Mouse (Mus musculus) liver, embryonic 16.5 days (tissue): ENCODE measurements around the gene Psmd5. TPM values are rescaled to one million over a fixed set of nuclear protein-coding genes. Genes with fewer than 3 reads are reported as not detected.

Experiments
- ATAC-seq: fragments of 200-750 bp; cut with Nextera tagmentation; 2 replicates; pipeline ENCODE4 v1.8.0; 2017; ENCODE audit warnings: low read depth, mild to moderate bottlenecking, moderate number of reproducible peaks, moderate library complexity
- H3K27ac ChIP-seq: fragments of 300-500 bp; sonication (generic); 2 replicates; pipeline ENCODE4 v1.5.1; 2014; ENCODE audit warnings: mild to moderate bottlenecking, low read length
- H3K27me3 ChIP-seq: fragments of 300-500 bp; sonication (generic); 2 replicates; pipeline ENCODE4 v1.6.1; 2014; ENCODE audit warnings: low read depth, low read length, mixed read lengths; ENCODE audit not compliant: control insufficient read depth, insufficient read depth
- H3K36me3 ChIP-seq: fragments of 300-500 bp; sonication (generic); 2 replicates; pipeline ENCODE4 v1.6.1; 2014; ENCODE audit warnings: mild to moderate bottlenecking; ENCODE audit not compliant: control insufficient read depth, insufficient read depth
- H3K4me1 ChIP-seq: fragments of 300-500 bp; sonication (generic); 2 replicates; pipeline ENCODE4 v1.6.1; 2014; ENCODE audit warnings: low read depth, low read length, mixed read lengths; ENCODE audit not compliant: control insufficient read depth
- H3K4me2 ChIP-seq: fragments of 300-500 bp; sonication (generic); 2 replicates; pipeline ENCODE4 v1.6.1; 2014; ENCODE audit warnings: low read depth, low read length, mixed read lengths
- H3K4me3 ChIP-seq: fragments of 300-500 bp; sonication (generic); 2 replicates; pipeline ENCODE4 v1.5.1; 2014; ENCODE audit warnings: low read depth, mild to moderate bottlenecking, low read length
- H3K9ac ChIP-seq: fragments of 300-500 bp; sonication (generic); 2 replicates; pipeline ENCODE4 v1.6.1; 2014; ENCODE audit warnings: low read depth, low read length
- H3K9me3 ChIP-seq: fragments of 300-500 bp; sonication (generic); replicated peaks from 2 replicates; pipeline ENCODE4 v1.6.1; 2016; ENCODE audit warnings: low read length; ENCODE audit not compliant: control insufficient read depth
- WGBS: fragments of 180-500 bp; shearing (Covaris S2); extraction: QIAGEN DNeasy Blood & Tissue Kit; methylation state at CpG from one replicate; pipeline ENCODE4 v1.1.7; 2014; ENCODE audit not compliant: insufficient replicate concordance; 5-methylcytosine and 5-hydroxymethylcytosine counted together
- polyA plus RNA-seq: library from polyadenylated mRNA; unstranded; fragments of >200 nt; fragmentation: Nextera tagmentation; extraction: Ambion mirVana; gene quantifications from 2 replicates; pipeline ENCODE4 v1.2.1, GENCODE M21; 2015

Psmd5 gene
- polyA plus RNA-seq, 1 experiment from 2014 or later, result 63.5 TPM

DNA sequence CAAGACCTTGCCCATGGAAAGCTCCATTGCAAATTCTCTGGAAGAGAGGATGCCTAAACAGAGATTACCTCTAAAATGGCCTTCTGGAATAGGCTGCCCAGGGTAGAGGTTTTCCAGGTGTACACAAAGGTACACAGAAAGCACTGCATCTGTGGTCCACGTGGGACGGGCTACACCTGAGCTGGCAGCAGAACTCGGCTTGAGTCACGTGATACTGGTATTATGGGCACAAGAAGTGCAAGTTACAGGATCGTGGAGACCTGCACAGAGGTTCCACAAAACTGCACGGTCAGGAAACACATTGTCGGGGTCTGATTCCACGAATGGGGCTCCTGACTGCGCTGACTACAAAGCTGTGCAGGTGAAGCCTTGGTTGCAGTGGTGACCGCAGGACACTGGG, 5.3 kb upstream of the Psmd5 start:
- no peak for ATAC-seq
- no peak overlapping the region for H3K4me2 ChIP-seq
- H3K9ac ChIP-seq, result no peak overlapping the region
- H3K4me3 ChIP-seq, result no peak overlapping the region
- 0 out of 2 replicates have a peak, but pooled peaks cover 2% of the 10 kb centered on the region for H3K4me1 ChIP-seq
- H3K27me3 ChIP-seq, result peaks cover 2% of the 10 kb centered on the region
- 66% methylated on average over 10 of the region's 10 CpGs for WGBS
- no peak overlapping the region for H3K27ac ChIP-seq
- no peaks in the 10 kb centered on the region for H3K36me3 ChIP-seq
- H3K9me3 ChIP-seq, result no peaks in the 10 kb centered on the region

DNA sequence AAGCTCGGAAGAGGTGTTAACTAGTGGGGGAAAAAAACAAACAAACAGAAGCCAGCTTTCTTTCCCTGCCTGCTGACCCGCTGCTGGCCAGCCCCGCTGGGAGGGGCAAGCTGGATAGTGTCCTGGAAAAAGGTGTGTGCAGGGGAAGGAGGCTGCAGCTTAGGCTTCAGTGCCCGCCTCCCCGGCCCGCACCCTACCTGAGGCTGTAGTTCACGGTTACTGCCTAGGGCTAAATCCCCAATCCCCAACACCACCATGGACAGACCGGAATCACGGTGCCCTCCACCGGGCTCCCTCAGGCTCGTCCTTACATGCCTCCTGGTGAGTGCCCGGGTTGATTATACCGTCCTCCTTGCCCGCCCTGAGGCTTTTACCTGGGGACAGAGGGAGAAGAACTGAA, 497 bp downstream of the Psmd5 start, which contains the start of gene Cutal:
Gene Cutal, plus strand, starts transcription at position 126 of the 400 bp plus-strand sequence.
- Histone ChIP-seq H3K4me1 (peaks cover 13% of the 10 kb centered on the region), H3K27me3 (peaks cover 13% of the 10 kb centered on the region), H3K4me2 (peak within 1 kb of the TSS; percentile 32), H3K36me3 (no peaks in the 10 kb centered on the region), H3K4me3 (peak within 1 kb of the TSS; percentile 57), H3K9ac (peak within 1 kb of the TSS; percentile 51), H3K27ac (peak within 1 kb of the TSS; percentile 65), H3K9me3 (no peaks in the 10 kb centered on the region)
- 15% methylated on average over 14 of the region's 14 CpGs for WGBS
- ATAC-seq, result no peak

DNA sequence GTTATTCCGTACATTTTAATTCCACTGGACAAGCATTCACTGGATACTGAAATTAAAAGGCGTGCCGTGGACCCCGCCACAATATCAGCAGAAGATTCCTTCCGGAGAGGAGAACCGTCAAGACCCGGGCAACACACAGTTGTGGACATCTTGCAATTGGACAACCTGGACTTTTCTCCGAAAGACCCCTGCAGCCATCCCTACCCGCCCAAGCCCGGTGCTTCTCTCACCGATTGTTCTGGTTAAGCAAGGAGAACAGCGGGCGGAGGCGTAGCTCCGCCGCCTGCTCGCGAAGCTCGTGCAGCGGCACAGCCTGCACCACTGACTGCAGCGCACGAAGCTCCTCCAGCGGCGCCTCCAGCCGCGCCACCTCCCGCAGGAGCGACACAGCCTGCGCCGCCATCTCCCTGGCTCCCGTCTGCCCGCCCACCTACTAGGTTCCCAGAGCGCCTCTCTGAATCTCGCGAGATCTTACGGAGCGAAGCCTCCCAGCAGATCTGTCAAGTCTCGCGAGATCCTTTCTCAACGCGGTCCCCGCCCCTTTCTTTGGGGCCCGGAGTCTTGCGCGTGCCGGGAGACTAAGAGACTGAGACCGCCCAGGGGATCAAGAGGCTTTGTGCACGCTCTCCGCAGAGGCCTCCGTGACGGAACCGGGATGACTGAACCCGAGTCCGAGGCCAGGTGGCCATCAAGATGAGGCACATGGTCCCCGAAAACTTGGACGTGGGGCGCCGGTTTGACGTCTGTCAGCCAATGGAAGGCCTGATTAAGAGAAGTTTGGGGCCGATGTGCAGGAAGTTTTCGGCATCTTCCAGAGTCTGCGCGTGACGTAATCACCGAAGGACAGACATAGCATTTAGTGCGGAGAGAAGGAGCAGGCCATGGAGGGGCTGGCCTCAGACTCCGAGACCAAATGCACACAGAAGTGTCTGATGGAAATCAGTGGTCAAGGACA, 4.0 kb downstream of the Psmd5 start:
- ATAC-seq, result peak; percentile 91
- Histone ChIP-seq H3K4me2 (peak overlapping the region; percentile 95), H3K4me3 (peak overlapping the region; percentile 79), H3K36me3 (peaks cover 1% of the 10 kb centered on the region; the same call in 1 of the 2 replicates), H3K27me3 (peaks cover 13% of the 10 kb centered on the region), H3K4me1 (peaks cover 24% of the 10 kb centered on the region), H3K27ac (peak overlapping the region; percentile 97), H3K9ac (peak overlapping the region; percentile 80), H3K9me3 (no peaks in the 10 kb centered on the region)
- under 1% methylated on average over 66 of the region's 67 CpGs for WGBS

DNA sequence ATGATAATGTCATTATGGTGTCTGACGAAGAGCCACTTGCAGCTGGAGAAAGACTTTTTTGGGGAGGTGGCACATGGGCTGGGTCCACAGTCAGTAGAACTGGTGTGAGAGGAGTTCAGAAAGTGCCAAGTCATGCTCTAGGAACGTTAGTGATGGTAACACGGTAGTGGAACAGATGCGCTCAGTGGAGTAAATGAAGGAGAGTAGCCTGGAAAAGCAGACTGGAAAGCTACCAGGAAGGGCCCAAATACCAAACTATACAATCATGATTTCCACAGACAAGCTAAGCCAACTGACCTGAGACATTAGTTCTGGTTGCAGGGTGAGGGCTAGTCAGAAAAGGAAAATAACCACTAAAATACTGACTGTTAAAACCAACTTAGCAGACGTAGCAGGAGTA, 5.1 kb downstream of the Psmd5 start:
- peak overlapping the region; percentile 93 for H3K27ac ChIP-seq
- peak overlapping the region; percentile 61 for H3K9ac ChIP-seq
- H3K4me3 ChIP-seq, result peak overlapping the region; percentile 79
- H3K4me2 ChIP-seq, result peak overlapping the region; percentile 95
- ATAC-seq, result peak; percentile 70
- WGBS, result 8% methylated on average over 5 of the region's 5 CpGs
- peaks cover 9% of the 10 kb centered on the region for H3K27me3 ChIP-seq
- H3K9me3 ChIP-seq, result no peaks in the 10 kb centered on the region
- peaks cover 24% of the 10 kb centered on the region for H3K4me1 ChIP-seq
- peaks cover 12% of the 10 kb centered on the region for H3K36me3 ChIP-seq

DNA sequence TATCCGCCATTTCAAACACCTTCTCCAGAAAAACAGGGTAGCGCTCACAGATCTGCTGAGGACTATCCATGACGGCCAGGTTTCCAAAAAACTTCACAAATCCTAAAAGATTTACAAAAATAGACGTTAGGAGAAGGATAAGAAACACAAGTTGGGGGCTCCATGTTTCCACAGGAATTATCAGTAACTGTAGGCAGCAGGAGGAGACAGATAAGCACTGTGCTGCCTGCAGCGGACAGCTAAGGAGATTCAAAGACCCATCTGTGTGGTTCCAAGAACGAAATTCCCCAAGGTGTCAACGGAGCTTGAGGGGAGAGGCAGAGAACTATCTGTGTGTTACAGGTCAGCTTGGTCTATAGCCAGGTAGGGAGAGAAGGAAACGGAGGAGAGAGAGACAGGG, 17.0 kb downstream of the Psmd5 start:
- peaks cover 3% of the 10 kb centered on the region; the same call in 1 of the 2 replicates for H3K4me1 ChIP-seq
- no peak overlapping the region for H3K9ac ChIP-seq
- no peak overlapping the region for H3K4me3 ChIP-seq
- H3K4me2 ChIP-seq, result no peak overlapping the region
- ATAC-seq, result no peak
- no peak overlapping the region for H3K27ac ChIP-seq
- peaks cover 76% of the 10 kb centered on the region for H3K36me3 ChIP-seq
- no peaks in the 10 kb centered on the region for H3K27me3 ChIP-seq
- no peaks in the 10 kb centered on the region for H3K9me3 ChIP-seq
- 47% methylated on average over 8 of the region's 8 CpGs for WGBS

DNA sequence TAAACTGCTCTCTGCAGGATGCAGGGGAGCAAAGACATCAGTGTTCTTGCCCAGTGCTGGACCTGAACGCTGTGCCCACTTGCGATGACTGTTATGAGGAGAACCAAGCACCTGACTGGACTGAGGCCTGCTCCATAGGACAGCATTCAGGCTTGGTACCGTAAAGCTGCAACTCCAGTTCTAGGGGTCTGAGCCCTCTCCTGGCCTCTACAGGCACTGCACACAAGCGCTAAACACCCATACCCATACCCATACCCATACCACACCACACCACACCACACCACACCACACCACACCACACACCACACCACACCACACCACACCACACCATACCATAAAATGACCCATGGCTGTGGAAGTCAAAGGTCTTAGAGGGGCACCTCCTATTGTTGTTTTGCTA, 19.5 kb downstream of the Psmd5 start:
- Histone ChIP-seq H3K4me3 (no peak overlapping the region), H3K27ac (no peak overlapping the region), H3K36me3 (peaks cover 73% of the 10 kb centered on the region), H3K4me1 (peaks cover 3% of the 10 kb centered on the region; the same call in 1 of the 2 replicates), H3K27me3 (no peaks in the 10 kb centered on the region), H3K9me3 (no peaks in the 10 kb centered on the region), H3K9ac (no peak overlapping the region), H3K4me2 (no peak overlapping the region)
- ATAC-seq, result no peak
- 92% methylated on average over 4 of the region's 4 CpGs for WGBS

DNA sequence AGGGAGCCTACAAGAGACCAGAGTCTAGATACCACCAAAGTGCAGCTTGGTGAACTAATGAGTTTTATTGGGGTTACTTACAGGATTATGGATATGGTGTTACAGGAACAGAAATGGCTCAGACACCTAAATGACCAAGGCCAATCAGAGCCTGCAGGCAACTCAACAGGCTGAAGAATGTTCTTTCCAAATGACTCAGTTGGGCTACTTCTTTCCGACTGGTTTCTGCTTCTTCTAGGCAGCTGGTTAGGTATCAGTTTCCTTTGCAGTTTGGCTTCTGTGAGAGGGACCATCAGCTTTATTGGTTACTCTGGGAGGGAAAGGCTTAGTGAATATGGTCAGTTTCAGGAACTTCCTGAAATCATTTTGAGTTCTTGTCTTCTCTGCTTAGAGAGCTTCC, 27.1 kb downstream of the Psmd5 start:
- WGBS, result 89% methylated on average over 1 of the region's 1 CpGs
- Histone ChIP-seq H3K9ac (no peak overlapping the region), H3K4me3 (no peak overlapping the region), H3K27ac (no peak overlapping the region), H3K9me3 (no peaks in the 10 kb centered on the region), H3K36me3 (peaks cover 15% of the 10 kb centered on the region), H3K4me1 (no peaks in the 10 kb centered on the region), H3K27me3 (no peaks in the 10 kb centered on the region), H3K4me2 (no peak overlapping the region)
- no peak for ATAC-seq

DNA sequence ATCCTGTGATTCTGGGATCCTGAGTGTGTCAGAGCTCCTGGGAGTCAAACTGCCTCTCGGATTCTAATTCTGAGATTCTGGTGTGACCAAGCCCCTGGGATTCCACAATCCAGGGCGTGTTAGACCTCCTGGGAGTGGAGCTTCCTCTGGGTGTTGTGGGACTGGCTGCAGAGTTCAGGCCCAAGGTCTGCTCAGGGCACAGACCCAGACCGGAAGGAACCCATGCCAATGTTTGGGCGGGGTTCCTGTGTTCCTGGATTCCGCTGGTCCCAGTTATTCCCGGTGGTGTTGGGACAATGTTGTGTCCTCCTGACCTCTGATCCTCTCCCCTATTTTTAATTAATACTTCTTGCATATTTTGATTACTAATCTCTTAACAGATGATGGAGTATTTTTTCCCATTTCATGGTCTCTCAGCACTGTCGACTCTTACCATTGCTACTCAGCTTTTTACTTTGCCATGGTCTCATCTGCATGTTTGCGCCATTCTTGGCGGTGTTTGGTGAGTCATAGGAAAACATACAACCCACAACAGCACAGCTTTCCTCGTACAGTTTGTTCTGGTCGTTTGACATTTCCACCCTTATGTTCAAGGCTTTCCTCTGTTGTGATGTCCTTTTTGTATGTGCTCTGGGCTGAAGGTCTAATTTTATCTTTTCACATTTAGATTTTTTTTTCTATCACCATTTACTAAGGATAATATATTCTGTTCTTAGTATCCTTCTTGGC, 31.4 kb downstream of the Psmd5 start:
- Histone ChIP-seq H3K36me3 (no peaks in the 10 kb centered on the region), H3K4me1 (no peaks in the 10 kb centered on the region), H3K27me3 (no peaks in the 10 kb centered on the region), H3K4me3 (no peak overlapping the region), H3K4me2 (no peak overlapping the region), H3K9ac (no peak overlapping the region), H3K9me3 (no peaks in the 10 kb centered on the region), H3K27ac (no peak overlapping the region)
- 62% methylated on average over 11 of the region's 11 CpGs for WGBS
- no peak for ATAC-seq
